Mouse (Mus musculus) neural tube, embryonic 11.5 days (tissue): Measurements from ENCODE around the gene Foxp1. TPM values are rescaled to one million over a fixed set of nuclear protein-coding genes. Genes with fewer than 3 reads are reported as not detected.

Experiments
- ATAC-seq: fragments of 200-750 bp; cut with Nextera tagmentation; 2 replicates; pipeline ENCODE4 v1.8.0; 2017; ENCODE audit warnings: moderate number of reproducible peaks, mild to moderate bottlenecking, moderate TSS enrichment, moderate library complexity; ENCODE audit not compliant: insufficient read depth, low FRiP score, low TSS enrichment
- DNase-seq: peaks from one replicate; pipeline ENCODE4 v3.0.0-alpha.2; 2015; ENCODE audit warnings: low spot score
- H3K27ac ChIP-seq: fragments of 300-500 bp; sonication (generic); 2 replicates; pipeline ENCODE4 v1.5.1; 2014; ENCODE audit warnings: low read depth, mild to moderate bottlenecking, low read length
- H3K27me3 ChIP-seq: fragments of 300-500 bp; sonication (generic); 2 replicates; pipeline ENCODE4 v1.6.1; 2014; ENCODE audit warnings: mild to moderate bottlenecking, low read length, mixed read lengths; ENCODE audit not compliant: control insufficient read depth, insufficient read depth
- H3K36me3 ChIP-seq: fragments of 300-500 bp; sonication (generic); 2 replicates; pipeline ENCODE4 v1.6.1; 2014; ENCODE audit warnings: mild to moderate bottlenecking, low read length, moderate library complexity, mixed read lengths; ENCODE audit not compliant: control insufficient read depth, insufficient read depth
- H3K4me1 ChIP-seq: fragments of 300-500 bp; sonication (generic); 2 replicates; pipeline ENCODE4 v1.6.1; 2014; ENCODE audit warnings: low read length, mixed read lengths; ENCODE audit not compliant: control insufficient read depth, insufficient read depth
- H3K4me2 ChIP-seq: fragments of 300-500 bp; sonication (generic); 2 replicates; pipeline ENCODE4 v1.6.1; 2014; ENCODE audit warnings: low read depth, mild to moderate bottlenecking, moderate library complexity
- H3K4me3 ChIP-seq: fragments of 300-500 bp; sonication (generic); 2 replicates; pipeline ENCODE4 v1.5.1; 2014; ENCODE audit warnings: low read depth, low read length
- H3K9ac ChIP-seq: fragments of 300-500 bp; sonication (generic); 2 replicates; pipeline ENCODE4 v1.6.1; 2014; ENCODE audit warnings: mild to moderate bottlenecking, low read length
- H3K9me3 ChIP-seq: fragments of 300-500 bp; sonication (generic); 2 replicates; pipeline ENCODE4 v1.6.1; 2016; ENCODE audit warnings: low read length; ENCODE audit not compliant: control insufficient read depth
- WGBS: fragments of 180-500 bp; shearing (Covaris S2); extraction: QIAGEN DNeasy Blood & Tissue Kit; methylation state at CpG from one replicate; pipeline ENCODE4 v1.1.7; 2014; 5-methylcytosine and 5-hydroxymethylcytosine counted together
- polyA plus RNA-seq: library from polyadenylated mRNA; unstranded; fragments of >200 nt; fragmentation: Nextera tagmentation; extraction: Ambion mirVana; gene quantifications from 2 replicates; pipeline ENCODE4 v1.2.1, GENCODE M21; 2014

Foxp1 gene
- polyA plus RNA-seq, 1 experiment from 2014 or later, result 116 TPM

DNA sequence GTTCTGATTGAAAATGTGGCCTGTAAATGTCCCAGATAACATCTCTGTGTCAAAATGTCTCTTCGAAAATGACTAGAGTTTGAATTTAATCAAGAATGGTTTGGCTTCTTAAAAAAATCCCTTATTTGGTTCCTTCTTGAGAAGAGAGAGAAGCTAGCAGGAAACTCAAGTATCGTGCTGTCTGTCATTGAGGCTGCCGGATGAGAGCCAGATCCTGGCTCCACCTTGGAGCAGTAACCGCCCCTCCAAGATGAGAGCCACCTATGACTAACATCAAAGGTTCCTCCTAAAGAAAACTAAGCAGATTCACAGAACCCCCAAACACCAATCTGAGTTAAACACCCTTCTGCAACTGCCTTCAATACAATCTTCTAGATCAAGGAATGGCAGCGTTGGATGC lies 225.0 kb downstream of the Foxp1 start:
- Histone ChIP-seq H3K27ac (no peak overlapping the region), H3K4me1 (no peaks in the 10 kb centered on the region), H3K9me3 (no peaks in the 10 kb centered on the region), H3K27me3 (no peaks in the 10 kb centered on the region), H3K9ac (no peak overlapping the region), H3K36me3 (no peaks in the 10 kb centered on the region), H3K4me3 (no peak overlapping the region), H3K4me2 (no peak overlapping the region)
- DNase-seq, result no peak
- 84% methylated on average over 5 of the region's 5 CpGs for WGBS
- ATAC-seq, result no peak

DNA sequence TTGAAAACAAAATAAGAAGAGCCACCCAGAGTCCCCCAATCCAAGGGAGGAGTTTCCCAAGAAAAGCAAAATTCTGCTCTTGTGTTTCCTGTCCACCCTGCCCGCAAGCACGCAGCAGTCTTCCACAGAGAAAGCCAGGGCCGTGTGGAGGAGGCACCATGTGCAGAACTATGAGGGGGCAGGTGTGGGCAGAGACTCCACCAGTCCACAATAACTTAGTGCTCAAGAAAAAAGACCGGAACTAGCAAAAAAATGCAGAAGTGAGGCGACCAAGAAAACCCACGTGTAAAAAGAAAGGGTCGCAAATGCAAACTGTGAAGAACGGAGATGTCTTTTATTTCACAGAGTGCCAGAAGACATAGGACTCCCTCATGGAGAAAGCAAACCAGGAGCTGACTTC lies 227.0 kb downstream of the Foxp1 start:
- no peak overlapping the region for H3K4me2 ChIP-seq
- no peak overlapping the region for H3K4me3 ChIP-seq
- H3K9me3 ChIP-seq, result no peaks in the 10 kb centered on the region
- no peaks in the 10 kb centered on the region for H3K36me3 ChIP-seq
- ATAC-seq (no peak), DNase-seq (no peak)
- WGBS, result 86% methylated on average over 8 of the region's 8 CpGs
- H3K27me3 ChIP-seq, result no peaks in the 10 kb centered on the region
- H3K9ac ChIP-seq, result no peak overlapping the region
- H3K27ac ChIP-seq, result no peak overlapping the region
- no peaks in the 10 kb centered on the region for H3K4me1 ChIP-seq

DNA sequence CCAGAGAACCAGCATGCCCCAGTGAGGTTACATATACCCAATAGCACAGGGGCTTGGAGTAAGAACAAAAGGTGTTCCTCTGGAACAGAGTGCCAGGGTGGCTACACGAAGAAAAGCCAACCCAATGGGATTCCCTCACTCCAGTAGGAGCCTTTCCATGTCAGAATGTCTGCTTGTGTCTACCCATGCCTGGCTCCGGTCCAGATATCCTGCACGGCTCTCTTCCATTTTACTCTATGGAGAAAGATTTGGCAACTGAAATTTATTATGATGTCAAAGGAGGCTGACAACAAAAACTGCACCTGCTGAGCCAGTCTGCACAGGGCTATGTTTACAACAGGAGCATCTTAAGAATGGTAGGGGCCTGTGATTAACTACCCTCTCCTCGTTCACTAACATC lies 233.3 kb downstream of the Foxp1 start:
- no peak overlapping the region for H3K9ac ChIP-seq
- H3K4me2 ChIP-seq, result no peak overlapping the region
- H3K27ac ChIP-seq, result no peak overlapping the region
- H3K36me3 ChIP-seq, result no peaks in the 10 kb centered on the region
- DNase-seq, result no peak
- H3K9me3 ChIP-seq, result no peaks in the 10 kb centered on the region
- H3K27me3 ChIP-seq, result no peaks in the 10 kb centered on the region
- no peak overlapping the region for H3K4me3 ChIP-seq
- ATAC-seq, result no peak
- WGBS, result 77% methylated on average over 4 of the region's 4 CpGs
- no peaks in the 10 kb centered on the region for H3K4me1 ChIP-seq

DNA sequence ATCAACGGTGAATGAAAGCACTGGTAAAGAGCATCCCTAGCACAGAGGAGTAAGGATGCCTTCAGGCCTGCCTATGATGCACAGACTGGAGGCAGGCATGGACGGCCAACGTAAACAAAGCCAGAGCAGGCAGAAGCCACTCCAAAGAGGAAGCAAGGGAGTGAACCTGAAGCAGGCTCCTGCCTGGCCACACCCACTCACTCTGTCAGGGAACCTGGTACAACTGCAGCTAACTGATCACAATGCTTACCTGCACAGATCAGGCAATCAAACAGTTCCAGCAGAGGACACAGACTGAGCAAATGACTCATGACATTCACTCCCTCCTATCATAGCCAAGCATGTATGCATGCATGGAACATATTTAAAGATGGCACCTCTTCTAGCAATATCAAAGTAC lies 237.5 kb downstream of the Foxp1 start:
- H3K9me3 ChIP-seq, result no peaks in the 10 kb centered on the region
- no peaks in the 10 kb centered on the region for H3K36me3 ChIP-seq
- H3K27ac ChIP-seq, result no peak overlapping the region
- no peaks in the 10 kb centered on the region for H3K27me3 ChIP-seq
- peaks cover 6% of the 10 kb centered on the region; the same call in 1 of the 2 replicates for H3K4me1 ChIP-seq
- H3K4me2 ChIP-seq, result no peak overlapping the region
- H3K4me3 ChIP-seq, result no peak overlapping the region
- WGBS, result 66% methylated on average over 3 of the region's 3 CpGs
- no peak overlapping the region for H3K9ac ChIP-seq
- ATAC-seq (no peak), DNase-seq (no peak)

DNA sequence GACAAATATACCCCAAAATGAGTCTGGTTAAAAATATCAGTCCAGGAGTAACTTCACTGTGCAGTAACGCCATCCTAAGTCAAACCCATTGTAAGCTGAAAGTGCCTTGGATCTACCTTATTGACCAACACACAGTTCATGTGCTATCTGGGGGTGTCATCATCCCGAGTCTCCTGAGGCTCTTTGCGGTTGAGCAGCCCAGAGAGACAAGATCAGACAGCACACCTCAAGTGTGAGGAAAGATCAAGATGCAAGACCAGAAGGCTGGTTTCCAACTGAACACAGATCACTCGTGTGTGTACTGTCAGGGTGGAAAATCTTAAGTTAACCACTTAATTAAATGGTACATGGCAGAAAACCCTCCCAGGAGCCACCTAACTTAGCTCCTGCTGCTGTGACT lies 238.5 kb downstream of the Foxp1 start:
- no peaks in the 10 kb centered on the region for H3K36me3 ChIP-seq
- DNase-seq (no peak), ATAC-seq (no peak)
- H3K4me3 ChIP-seq, result no peak overlapping the region
- no peak overlapping the region for H3K4me2 ChIP-seq
- peaks cover 6% of the 10 kb centered on the region; the same call in 1 of the 2 replicates for H3K4me1 ChIP-seq
- 89% methylated on average over 4 of the region's 4 CpGs for WGBS
- no peak overlapping the region for H3K27ac ChIP-seq
- H3K27me3 ChIP-seq, result no peaks in the 10 kb centered on the region
- no peak overlapping the region for H3K9ac ChIP-seq
- no peaks in the 10 kb centered on the region for H3K9me3 ChIP-seq

DNA sequence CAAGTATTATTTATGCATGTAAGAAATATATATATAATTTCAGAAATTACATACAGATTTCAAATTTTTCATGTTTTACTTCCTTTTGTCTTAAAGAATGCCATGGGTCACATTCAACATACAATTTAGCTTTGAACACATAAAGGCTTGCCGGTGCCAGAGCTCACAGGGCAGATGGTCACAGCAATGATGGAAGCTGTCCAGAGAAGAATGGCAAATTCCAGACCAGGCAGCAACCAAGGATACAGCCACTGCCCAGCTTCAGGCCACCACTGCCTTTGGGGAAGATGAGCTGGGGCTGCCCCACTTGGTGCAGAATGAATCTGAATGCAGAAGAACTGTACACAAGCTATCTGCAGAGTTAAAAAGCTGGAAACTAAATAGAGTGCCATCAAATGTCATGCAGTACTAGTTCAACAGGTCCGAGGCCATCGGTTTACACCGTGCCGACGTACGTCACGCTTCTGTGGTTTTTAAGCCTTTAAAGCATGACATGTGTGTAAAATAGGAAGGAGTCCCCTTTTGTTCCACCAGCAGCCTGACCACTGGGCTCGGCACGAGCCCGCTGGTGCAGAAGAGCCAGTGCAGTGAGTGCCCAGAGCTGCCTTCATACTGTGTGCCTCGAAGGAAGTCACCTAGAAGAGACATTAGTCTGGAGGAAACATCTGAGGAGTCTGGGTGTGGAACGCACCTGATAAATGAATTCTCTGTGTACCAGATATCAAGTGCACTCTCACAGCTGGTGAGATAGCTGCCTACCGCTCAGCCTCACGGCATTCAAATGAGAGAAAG lies 239.5 kb downstream of the Foxp1 start:
- H3K9me3 ChIP-seq, result no peaks in the 10 kb centered on the region
- 55% methylated on average over 15 of the region's 15 CpGs for WGBS
- no peak overlapping the region for H3K4me2 ChIP-seq
- H3K27ac ChIP-seq, result no peak overlapping the region
- H3K36me3 ChIP-seq, result no peaks in the 10 kb centered on the region
- H3K9ac ChIP-seq, result no peak overlapping the region
- H3K27me3 ChIP-seq, result no peaks in the 10 kb centered on the region
- peaks cover 6% of the 10 kb centered on the region; the same call in 1 of the 2 replicates for H3K4me1 ChIP-seq
- DNase-seq (no peak), ATAC-seq (no peak)
- no peak overlapping the region for H3K4me3 ChIP-seq

DNA sequence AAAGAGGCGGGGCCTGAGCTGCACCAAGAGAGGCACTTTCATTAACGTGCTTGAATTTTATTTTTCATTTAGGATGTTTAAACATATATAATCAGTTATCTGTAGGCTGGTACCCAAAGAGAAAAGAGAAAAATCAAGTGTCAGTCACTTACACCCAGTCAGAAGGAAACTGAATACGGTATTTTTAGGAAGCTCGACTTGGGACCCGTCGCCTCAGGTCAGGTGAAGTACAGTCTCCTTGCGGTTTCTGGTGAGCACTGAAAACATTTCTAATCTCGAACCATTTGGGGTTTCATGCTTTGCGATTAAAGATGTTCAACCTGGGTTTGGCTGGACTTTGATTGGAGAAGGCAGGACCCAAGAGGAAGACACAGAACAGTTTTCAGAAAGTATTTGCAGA lies 241.1 kb downstream of the Foxp1 start:
- Histone ChIP-seq H3K27me3 (no peaks in the 10 kb centered on the region), H3K27ac (no peak overlapping the region), H3K36me3 (no peaks in the 10 kb centered on the region), H3K4me2 (no peak overlapping the region), H3K9me3 (no peaks in the 10 kb centered on the region), H3K4me3 (no peak overlapping the region), H3K4me1 (peaks cover 6% of the 10 kb centered on the region; the same call in 1 of the 2 replicates), H3K9ac (no peak overlapping the region)
- DNase-seq, result no peak
- no peak for ATAC-seq
- WGBS, result 92% methylated on average over 9 of the region's 9 CpGs

DNA sequence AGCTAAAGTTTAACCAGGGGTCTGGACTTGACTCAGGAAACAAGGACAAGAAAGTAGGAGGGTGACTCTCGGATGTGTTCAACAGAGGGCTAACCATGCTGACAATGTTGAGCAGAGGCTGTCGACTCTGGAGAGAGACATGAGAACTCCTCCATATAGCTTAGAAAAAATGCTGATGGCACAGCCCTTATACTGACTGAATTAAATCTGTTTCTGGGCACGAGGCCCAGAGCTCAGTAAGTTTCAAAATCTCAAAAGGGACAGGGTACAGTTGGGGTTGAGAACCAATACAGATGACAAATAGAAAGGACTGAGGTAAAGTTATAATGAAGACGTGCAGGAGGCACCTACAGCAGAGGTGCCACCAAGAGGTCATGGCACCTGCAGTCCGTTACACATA lies 241.9 kb downstream of the Foxp1 start:
- Histone ChIP-seq H3K27ac (no peak overlapping the region), H3K9ac (no peak overlapping the region), H3K4me1 (peaks cover 6% of the 10 kb centered on the region; the same call in 1 of the 2 replicates), H3K4me2 (no peak overlapping the region), H3K27me3 (no peaks in the 10 kb centered on the region), H3K9me3 (no peaks in the 10 kb centered on the region), H3K36me3 (no peaks in the 10 kb centered on the region), H3K4me3 (no peak overlapping the region)
- no peak for DNase-seq
- ATAC-seq, result no peak
- WGBS, result 91% methylated on average over 5 of the region's 5 CpGs

DNA sequence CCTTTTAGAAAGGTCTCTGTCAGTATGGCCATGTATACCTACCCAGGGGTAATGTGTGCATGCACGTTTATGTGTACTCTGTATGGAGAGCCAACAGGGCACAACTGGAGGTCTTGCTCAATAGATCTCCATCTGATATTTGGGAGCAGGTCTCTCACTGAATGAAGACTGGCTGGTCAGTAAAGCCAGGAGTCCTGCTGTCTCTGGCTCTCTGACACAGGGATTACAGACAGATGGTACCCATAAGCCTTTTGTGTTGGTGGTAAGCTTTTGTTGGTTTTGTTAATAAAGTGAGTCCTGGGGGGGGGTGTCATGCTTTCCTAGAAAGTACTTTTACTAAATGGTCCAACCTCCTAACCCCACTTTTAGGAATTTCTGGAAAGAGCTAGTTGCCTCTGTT lies 245.3 kb downstream of the Foxp1 start:
- Histone ChIP-seq H3K27ac (no peak overlapping the region), H3K9ac (no peak overlapping the region), H3K4me2 (no peak overlapping the region), H3K4me1 (no peaks in the 10 kb centered on the region), H3K4me3 (no peak overlapping the region), H3K9me3 (no peaks in the 10 kb centered on the region), H3K36me3 (no peaks in the 10 kb centered on the region), H3K27me3 (no peaks in the 10 kb centered on the region)
- DNase-seq, result no peak
- ATAC-seq, result no peak
- 91% methylated on average over 1 of the region's 1 CpGs for WGBS
